Mouse (Mus musculus): Measurements from ENCODE around the gene Spag8.

Gene Spag8

DNA sequence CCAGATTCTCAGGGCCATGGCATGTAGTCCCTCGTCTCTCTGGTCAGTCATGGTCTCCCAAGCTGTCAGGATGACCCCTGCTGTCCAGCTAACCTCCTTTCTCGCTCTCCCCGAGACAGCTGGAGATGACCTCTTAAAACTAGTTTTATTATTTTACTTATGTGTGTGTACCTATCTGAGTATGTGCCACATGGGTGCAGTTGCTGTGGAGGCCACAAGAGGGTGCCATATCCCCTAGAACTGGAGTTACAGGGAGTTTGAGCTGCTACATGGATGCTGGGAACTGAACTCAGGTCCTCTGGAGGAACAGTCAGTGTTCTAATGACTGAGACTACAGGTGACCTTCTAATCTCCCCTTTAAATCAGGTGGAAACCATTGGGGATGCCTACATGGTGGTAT lies 3.6 kb downstream of the Spag8 start:
- no peak for DNase-seq

DNA sequence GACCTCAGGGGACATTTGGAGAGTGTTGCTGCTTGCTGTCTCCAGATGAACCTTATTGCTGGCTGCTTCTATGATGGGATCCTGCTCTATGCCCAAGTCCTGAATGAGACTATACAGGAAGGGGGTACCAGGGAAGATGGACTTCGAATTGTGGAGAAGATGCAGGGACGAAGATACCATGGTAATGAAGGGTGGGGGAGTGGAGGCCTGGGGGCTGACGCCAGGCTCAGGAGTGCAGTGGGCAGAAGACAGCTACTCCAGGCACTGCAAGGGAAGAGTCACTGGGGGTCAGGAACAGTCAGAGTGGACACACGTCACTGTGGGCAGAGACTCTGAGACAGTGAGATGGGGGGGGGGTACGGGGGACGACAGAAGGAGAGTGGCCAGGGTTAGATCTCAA lies 12.9 kb downstream of the Spag8 start:
- DNase-seq: no peak

DNA sequence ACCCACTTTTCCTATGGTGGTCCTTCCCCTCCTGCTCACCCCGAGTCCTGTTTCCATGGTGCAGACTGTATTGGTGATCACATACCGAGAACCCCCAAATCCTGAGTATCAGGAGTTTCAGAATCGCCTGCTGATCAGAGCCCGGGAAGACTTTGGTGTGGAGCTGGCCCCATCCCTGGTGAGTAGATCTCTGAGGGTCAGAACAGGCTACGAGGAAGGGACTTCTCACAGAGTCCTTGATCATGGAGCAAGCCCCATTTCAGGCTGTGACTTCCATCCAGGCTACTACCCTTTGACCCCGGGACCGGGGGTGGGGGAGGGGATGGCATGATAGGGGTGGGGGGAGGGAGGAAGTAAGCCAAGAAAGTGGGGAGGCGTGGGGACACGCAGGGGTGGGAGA lies 13.3 kb downstream of the Spag8 start:
- DNase-seq: no peak

DNA sequence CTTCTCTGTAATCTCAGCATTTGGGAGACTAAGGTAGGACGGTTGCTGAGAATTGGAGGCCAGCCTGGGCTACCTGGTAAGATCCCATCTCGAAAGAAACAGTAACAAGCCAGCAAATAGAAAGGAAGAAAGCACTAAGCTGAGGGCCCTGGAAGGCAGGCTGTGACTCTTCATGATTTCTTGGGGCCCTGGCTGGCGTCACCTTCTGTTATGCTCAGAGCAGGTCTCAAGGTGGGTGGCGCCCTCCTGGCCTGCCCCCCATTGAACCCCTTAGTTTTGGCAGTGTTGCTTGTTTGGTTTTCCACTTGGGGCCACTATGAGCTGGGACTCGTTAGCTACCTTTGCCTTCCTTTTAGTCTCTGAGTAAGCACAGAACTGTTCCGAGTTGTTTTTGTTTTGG lies 16.6 kb downstream of the Spag8 start:
- no peak for DNase-seq

DNA sequence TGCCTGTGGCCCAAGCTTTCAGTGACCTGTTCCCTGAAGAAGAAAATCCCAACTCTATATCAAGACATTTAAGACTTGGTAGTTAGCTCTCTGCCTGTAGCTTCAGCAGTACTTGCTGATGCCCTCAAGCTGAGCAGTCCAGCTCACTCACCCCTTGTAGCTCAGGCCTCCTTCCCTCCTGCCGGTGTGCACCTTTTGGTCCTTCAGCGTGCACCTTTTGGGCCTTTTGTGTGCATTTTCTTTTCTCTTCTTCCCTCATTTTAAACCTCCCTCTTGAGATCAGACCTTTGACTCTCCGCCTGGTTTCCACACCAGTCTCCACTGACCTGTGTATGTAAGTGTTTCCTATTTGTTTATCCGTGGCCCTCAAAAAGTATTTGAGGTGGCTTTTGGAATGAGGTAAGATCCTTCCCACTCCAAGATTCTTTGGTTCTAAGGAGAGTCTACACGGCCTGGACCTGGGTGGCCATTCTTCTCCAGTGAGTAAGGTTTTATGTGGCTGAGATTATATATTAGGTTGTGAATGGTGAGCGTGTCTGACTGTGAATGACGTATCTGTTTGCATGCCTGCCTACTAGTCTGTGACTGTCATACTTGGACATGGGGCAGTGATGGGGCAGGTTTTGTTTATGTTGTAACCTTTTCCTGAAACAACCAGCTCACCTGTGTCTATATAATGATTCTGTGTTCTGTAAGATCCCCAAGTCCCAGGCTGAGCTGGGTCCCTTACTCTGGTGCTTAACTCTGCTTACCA lies 18.6 kb downstream of the Spag8 start:
- no peak for DNase-seq

DNA sequence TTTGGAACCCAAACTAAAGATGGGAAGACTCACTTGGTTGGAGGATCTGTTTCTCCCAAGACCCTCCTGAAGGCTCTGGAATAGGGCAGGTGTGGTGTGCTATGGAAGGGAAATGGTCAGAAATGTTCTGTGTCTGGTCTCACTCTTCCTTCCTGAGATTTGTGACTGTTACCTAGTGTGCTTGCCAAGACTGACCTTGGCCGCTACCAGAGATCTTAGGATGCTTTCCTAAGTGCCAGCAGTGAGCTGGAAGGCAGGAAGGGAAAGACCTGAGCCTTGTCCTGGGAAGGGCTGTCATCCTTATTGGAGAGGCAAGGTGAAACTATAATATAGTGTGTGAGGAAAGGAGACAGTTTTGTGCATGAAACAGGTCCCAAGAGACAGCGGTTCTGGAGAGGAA lies 19.7 kb downstream of the Spag8 start:
- no peak for DNase-seq

DNA sequence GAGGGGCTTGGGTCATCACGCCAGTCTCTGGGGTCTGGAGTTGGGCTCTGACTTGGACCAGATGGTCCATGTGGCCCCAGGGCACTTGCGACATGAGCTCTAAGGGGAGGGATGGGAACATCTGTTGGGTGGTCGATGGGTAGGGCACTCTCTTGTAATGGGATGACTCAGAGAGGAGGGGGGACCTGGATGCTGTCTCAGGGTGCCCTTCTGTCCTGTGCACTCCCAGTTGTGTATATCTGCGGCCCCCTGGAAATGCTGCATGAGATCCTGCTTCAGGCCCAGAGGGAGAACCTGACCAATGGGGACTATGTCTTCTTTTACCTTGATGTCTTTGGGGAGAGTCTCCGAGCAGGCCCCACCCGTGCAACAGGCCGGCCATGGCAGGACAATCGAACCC lies 20.1 kb downstream of the Spag8 start:
- no peak for DNase-seq

DNA sequence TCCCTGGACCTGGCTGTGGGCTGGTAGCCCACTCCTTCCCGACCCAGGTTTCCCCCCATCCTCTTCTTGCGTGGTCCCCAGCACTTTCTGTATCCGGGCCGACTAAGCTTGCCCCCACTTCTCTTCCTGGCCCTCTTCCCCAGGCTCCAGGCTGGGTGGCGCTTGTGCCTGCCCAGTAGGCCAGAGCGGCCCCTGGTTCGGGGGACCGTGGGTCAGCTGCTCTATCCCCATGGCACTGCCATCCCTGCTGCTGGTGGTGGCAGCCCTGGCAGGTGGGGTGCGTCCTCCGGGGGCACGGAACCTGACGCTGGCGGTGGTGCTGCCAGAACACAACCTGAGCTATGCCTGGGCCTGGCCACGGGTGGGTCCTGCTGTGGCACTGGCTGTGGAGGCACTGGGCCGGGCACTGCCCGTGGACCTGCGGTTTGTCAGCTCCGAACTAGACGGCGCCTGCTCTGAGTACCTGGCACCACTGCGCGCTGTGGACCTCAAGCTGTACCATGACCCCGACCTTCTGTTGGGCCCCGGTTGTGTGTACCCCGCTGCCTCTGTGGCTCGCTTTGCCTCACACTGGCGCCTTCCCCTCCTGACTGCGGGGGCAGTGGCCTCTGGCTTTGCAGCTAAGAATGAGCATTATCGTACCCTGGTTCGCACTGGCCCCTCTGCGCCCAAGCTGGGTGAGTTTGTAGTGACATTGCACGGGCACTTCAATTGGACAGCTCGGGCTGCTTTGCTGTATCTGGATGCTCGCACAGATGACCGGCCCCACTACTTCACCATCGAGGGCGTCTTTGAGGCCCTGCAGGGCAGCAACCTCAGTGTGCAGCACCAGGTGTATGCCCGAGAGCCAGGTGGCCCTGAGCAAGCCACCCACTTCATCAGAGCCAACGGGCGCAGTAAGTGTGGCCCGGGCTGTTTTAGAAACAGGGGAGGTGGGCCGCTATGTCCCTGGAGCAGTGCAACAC lies 21.2 kb downstream of the Spag8 start:
- no peak for DNase-seq

DNA sequence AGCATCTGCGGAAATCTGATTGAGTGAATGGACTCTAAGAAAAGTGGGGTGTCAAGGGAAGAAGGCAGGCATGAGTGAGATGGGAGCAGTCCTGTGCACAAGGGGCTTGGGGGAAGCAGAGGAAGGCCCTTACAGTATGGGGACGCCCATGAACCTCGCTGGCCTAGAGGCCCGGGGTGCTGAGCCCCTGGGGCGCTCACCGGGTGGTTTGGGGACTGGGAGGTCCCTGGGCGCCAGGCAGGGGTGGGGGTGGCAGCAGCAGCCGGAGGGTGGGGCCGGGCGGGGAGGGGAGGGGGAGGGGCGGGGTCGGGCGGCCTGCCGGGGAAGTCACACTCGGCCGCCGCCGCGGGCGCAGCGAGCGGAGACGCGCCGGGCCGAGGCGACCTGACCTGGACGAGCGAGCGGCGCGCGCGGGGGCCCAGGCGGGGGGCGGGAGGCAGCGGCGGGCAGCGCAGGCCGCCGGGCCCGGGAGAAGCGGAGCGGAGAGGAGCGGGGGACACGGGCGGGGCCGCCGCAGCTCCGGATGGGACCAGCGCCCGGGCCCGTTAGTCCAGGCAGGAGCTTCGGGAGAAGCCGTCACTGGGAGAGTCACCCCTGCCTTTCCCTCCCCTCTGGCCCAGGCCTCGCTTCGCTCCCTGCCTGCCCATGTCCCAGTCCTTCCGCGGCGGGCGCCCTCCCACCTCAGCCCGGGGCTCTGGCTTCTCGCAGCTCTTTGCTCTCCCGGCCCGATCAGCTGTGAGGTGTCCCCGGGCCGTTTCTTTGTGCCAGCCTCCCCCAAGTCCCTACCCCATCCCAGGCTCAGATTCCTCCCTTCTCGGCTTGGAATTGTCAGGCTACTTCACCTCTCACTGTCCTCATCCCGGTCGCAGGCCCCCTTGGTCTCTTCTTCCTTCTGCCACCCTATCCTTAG lies 22.1 kb downstream of the Spag8 start, which contains the start of gene Npr2:
TSS of gene Npr2 (plus strand) at position 890 of the 910 bp plus-strand sequence.
- DNase-seq: peak; percentile 47

DNA sequence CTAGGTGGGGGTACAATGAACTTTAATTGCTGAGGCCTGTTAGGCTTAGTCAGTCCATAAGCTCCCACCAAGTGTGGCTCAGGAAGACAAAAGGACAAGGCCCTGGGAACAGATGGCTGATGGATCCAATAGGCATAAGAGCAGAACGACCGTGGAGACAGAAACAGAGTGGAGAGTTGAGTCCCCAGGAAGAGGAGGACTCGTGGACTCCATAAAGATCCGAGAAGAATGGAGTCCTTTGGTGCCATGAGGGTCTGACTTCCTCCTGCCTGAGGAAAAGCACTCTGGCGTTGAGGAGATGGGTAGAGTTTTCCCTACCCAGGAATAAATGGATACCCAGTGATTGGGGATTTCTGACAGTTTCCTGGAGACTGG lies 22.7 kb downstream of the Spag8 start:
- DNase-seq: no peak

DNA sequence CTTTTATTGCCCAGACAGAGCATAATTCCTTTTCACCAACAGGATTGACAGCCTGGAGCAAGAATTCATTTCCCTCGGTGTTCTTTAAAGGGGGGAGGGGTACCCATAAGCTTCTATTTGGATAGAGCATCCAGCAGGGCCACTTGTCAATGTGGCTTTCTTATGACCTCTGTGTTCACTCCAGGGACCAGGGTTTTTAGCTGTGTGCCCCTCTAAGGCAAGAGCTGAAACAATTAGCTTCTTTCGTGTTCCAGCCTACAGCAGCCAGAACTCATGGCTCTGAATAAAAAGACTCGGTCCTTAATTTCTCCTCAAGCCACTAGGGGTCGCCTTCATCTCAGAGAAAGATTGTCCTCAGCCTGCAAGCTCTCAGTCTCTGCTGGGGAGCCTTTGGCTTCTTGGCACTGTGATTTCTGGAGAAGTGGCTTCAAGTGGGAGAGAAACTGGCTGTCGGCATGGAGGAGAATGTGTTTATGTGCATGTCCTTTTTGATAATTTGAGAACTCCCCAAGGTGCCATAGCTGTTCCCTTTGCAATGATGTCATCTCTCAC lies 23.3 kb downstream of the Spag8 start:
- peak; percentile 71 for DNase-seq

DNA sequence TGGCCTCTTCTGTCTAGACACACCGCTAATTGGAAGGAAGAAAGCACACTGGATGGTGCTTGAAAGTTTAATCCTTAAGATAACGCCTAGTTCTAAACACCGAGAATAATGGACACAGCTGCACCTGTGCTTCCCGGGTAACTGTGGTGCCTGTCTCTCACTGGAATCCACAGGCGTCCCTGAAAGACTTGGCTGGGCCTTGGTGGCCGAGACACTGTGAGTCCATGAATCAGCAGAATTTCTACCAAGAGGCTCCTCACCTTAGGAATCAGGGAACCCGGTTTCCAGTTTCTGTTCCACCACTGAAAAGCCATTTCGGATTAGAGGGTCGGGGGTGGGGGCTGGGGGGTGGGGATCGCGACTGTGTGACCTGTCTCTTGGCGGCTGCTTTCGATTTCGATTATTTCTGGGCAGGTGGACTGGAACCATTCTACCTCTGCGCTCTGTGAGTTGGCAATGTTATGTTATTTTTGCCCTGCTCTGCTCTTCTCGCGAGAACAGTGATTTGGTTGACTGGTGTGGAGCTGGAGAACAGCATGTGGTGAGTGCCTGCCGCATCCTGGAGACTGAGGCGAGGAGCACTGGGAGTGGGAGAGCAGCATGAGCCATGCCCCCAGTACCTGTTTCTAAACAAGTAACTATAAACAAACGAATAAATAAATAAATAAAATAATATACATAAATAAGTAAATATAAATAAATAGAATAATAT lies 24.1 kb downstream of the Spag8 start:
- DNase-seq: no peak

DNA sequence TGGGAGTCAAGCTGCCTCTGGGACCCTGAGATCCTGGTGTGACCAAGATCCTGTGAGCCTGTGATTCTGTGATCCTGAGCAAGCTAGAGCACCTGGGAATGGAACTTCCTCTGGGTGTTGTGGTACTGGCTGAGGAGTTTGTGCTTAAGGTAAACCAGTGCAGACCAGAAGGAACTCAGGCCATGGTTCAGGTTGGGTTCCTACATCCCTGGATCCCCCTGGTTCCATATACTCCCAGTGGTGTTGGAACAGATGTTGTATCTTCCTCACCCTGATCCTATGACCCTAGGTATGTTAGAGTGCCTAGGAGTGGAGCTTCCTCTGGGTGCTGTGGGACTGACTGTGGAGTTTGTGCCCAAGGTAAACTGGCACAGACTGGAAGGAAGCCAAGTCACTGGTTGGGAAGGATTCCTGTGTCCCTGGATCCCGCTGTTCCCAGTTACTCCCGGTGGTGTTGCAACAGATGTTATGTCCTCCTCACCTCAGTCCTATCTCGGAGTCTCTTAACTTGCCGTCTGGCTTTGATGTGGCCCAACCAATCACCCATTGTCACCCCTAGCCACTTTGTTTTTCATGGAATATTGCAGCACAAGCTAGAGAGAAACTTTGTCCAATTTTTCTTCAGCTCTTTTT lies 33.1 kb downstream of the Spag8 start:
- no peak for DNase-seq

DNA sequence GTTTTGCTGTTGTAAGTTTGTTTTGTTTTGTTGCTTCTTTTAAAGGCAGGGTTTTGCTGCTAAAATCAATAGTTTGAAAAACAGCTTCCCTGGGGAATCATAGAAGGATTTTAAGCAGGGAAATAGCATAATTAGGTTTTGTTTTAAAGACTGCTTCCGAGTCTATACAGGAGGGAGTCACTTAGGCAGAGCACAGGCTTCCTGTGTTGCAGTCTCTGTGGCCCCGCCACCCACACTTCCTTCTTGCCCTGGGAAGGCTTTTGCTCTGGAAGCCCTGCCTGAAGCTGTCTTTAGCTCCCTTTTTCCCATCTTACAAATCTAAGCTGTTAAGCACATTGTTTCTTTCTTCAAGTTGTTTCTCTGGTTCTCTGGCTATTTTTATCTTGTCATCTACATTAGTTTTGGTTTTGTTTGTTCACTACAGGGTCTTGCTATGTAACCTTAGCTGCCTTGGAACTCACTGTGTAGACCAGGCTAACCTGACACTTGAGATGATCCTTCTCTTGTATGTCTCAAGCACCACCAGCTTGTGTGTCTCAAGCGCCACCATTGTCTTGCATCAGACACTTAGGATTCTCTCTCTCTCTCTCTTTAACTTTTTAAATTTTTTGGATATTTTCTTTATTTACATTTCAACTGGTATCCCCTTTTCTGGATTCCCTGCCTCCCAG lies 40.2 kb downstream of the Spag8 start:
- peak; percentile 24 for DNase-seq

DNA sequence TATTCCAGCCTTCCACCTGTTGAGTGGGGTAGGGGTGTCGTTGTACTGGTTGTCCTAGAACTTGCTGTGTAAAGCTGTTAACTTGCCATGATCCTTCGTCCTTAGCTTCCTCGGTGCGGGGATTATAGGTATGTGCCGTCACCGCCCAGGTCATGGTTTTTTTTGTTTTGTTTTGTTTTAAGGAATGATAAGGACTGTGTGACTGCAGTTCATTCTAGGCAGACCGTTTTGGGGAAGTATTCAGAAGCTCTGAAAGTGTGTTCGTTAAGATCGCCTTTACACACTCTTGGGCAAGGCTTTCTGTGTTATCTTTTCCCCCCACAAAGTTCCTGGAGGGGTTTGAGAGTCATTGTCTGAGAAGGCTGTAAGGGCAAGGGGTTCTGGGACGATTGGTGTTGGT lies 40.9 kb downstream of the Spag8 start:
- no peak for DNase-seq

DNA sequence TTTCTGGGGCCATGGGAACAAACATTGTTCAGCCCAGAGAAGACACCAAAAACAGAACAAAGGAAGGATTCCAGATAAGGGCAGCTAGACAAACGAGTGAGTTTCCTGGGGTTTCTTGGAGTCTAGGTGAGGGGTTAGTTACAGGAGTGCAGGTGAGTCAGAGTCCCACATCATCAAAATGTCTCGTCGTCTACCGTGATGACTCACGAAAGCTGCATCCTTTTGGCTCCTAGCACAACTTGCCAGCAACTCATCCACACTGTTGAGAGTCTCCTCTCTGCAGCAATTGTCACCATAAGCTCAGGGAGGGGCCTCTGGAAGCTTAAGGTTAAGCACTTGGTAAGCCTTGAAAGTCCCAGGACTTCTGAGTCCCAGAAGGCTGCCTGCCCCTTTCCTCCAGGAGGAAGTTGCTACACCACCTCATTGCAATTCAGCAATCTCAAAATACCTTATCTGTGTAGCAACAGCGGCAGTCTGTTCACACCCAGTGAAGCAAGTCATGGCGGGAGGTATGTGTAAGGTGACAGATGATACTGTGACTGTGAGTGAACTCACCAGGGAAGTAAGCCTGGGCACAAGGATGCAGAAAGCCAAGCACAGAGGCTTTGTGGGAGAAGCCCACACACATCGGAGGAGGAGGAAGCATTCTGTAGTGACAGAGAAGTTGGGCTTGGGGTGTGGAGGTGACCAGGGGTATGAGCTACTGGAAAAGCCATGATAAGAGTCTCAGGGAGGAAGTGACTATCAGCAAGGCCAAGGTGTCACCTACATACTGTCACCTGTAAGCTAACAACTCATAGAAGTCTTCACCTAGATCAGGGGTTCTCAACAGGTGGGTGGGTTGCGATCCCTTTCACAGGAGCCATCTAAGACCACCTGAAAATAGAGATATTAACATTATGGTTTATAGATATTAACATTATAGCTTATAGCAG lies 48.4 kb downstream of the Spag8 start:
- DNase-seq: no peak

DNA sequence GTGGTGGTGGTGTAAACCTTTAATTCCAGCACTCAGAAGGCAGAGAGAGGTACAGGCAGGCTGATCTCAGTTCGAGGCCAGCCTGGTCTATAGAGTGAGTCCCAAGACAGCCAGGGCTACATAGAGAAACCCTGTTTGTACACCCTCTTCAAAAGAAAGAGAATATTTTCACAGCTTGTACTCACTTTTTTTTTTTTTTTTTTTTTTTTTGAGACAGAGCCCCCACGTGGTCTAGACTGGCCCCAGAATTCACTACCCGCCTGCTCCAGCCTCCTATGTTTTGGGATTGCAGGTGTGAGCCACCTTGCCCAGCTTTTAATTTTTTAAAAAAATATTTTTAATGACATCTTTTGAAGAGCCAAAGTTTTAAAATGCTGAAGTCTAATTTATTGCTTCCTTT lies 49.3 kb downstream of the Spag8 start:
- DNase-seq: no peak
